Mouse (Mus musculus) liver, embryonic 16.5 days (tissue): ENCODE measurements around the gene Gm17651. TPM values are rescaled to one million over a fixed set of nuclear protein-coding genes. Genes with fewer than 3 reads are reported as not detected.

Source experiments
- ATAC-seq: fragments of 200-750 bp; cut with Nextera tagmentation; 2 replicates; pipeline ENCODE4 v1.8.0; 2017; ENCODE audit warnings: low read depth, mild to moderate bottlenecking, moderate number of reproducible peaks, moderate library complexity
- H3K27ac ChIP-seq: fragments of 300-500 bp; sonication (generic); 2 replicates; pipeline ENCODE4 v1.5.1; 2014; ENCODE audit warnings: mild to moderate bottlenecking, low read length
- H3K27me3 ChIP-seq: fragments of 300-500 bp; sonication (generic); 2 replicates; pipeline ENCODE4 v1.6.1; 2014; ENCODE audit warnings: low read depth, low read length, mixed read lengths; ENCODE audit not compliant: control insufficient read depth, insufficient read depth
- H3K36me3 ChIP-seq: fragments of 300-500 bp; sonication (generic); 2 replicates; pipeline ENCODE4 v1.6.1; 2014; ENCODE audit warnings: mild to moderate bottlenecking; ENCODE audit not compliant: control insufficient read depth, insufficient read depth
- H3K4me1 ChIP-seq: fragments of 300-500 bp; sonication (generic); 2 replicates; pipeline ENCODE4 v1.6.1; 2014; ENCODE audit warnings: low read depth, low read length, mixed read lengths; ENCODE audit not compliant: control insufficient read depth
- H3K4me2 ChIP-seq: fragments of 300-500 bp; sonication (generic); 2 replicates; pipeline ENCODE4 v1.6.1; 2014; ENCODE audit warnings: low read depth, low read length, mixed read lengths
- H3K4me3 ChIP-seq: fragments of 300-500 bp; sonication (generic); 2 replicates; pipeline ENCODE4 v1.5.1; 2014; ENCODE audit warnings: low read depth, mild to moderate bottlenecking, low read length
- H3K9ac ChIP-seq: fragments of 300-500 bp; sonication (generic); 2 replicates; pipeline ENCODE4 v1.6.1; 2014; ENCODE audit warnings: low read depth, low read length
- H3K9me3 ChIP-seq: fragments of 300-500 bp; sonication (generic); replicated peaks from 2 replicates; pipeline ENCODE4 v1.6.1; 2016; ENCODE audit warnings: low read length; ENCODE audit not compliant: control insufficient read depth
- WGBS: fragments of 180-500 bp; shearing (Covaris S2); extraction: QIAGEN DNeasy Blood & Tissue Kit; methylation state at CpG from one replicate; pipeline ENCODE4 v1.1.7; 2014; ENCODE audit not compliant: insufficient replicate concordance; 5-methylcytosine and 5-hydroxymethylcytosine counted together
- polyA plus RNA-seq: library from polyadenylated mRNA; unstranded; fragments of >200 nt; fragmentation: Nextera tagmentation; extraction: Ambion mirVana; gene quantifications from 2 replicates; pipeline ENCODE4 v1.2.1, GENCODE M21; 2015

Gene Gm17651
- not detected in 2 replicates for polyA plus RNA-seq

DNA sequence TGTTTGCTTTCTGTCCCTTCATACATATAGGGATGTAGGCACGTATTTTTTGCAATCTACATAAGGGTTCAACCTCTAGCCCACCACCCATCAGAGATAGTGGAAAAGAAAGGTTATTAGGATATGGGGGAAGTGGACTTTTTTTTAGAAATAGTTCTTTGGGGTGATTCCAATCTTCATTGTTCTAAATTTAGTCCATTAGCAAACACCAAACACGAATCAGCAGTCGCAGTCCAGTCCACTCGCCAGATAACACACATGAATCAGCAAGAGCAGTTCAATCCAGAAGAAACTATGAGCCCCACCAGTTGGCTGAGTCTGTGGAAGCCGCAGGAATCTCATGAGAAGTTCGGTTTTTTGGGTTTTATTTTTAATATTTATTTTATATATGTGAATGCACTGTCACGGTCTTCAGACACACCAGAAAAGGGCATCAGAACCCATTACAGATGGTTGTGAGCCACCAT is at the start of gene Gm17651:
Gene Gm17651 (minus strand): TSS at position 51 of the 467 bp plus-strand sequence.
- H3K4me3 ChIP-seq: no peak within 1 kb of the TSS
- WGBS: 56% methylated on average over 7 of the region's 7 CpGs

GRCm38 (mm10) chr3:97719116-97719515 is 44.6 kb upstream of the Gm17651 start:
- no peaks in the 10 kb centered on the region for H3K36me3 ChIP-seq
- H3K9ac ChIP-seq: no peak overlapping the region
- no peak overlapping the region for H3K27ac ChIP-seq
- H3K9me3 ChIP-seq: peaks cover 3% of the 10 kb centered on the region; the same call in 1 of the 2 replicates
- no peaks in the 10 kb centered on the region for H3K27me3 ChIP-seq
- WGBS: 67% methylated on average over 9 of the region's 9 CpGs
- H3K4me2 ChIP-seq: no peak overlapping the region
- no peak for ATAC-seq
- H3K4me3 ChIP-seq: no peak overlapping the region
- no peaks in the 10 kb centered on the region for H3K4me1 ChIP-seq

More for the DNA sequence above, at the start of gene Gm17651:
- H3K27me3 ChIP-seq: no peaks in the 10 kb centered on the region
- H3K9ac ChIP-seq: no peak within 1 kb of the TSS
- no peak within 1 kb of the TSS for H3K27ac ChIP-seq
- H3K36me3 ChIP-seq: no peaks in the 10 kb centered on the region
- no peak for ATAC-seq
- no peaks in the 10 kb centered on the region for H3K9me3 ChIP-seq
- H3K4me2 ChIP-seq: no peak within 1 kb of the TSS
- no peaks in the 10 kb centered on the region for H3K4me1 ChIP-seq

- Histone ChIP-seq H3K4me1 (no peaks in the 10 kb centered on the region), H3K4me2 (no peak overlapping the region), H3K9me3 (no peaks in the 10 kb centered on the region), H3K27me3 (no peaks in the 10 kb centered on the region), H3K4me3 (no peak overlapping the region), H3K27ac (no peak overlapping the region), H3K9ac (no peak overlapping the region), H3K36me3 (no peaks in the 10 kb centered on the region)
- ATAC-seq: no peak
- WGBS: 68% methylated on average over 1 of the region's 1 CpGs
Observed at GRCm38 (mm10) chr3:97715922-97716321, 41.4 kb upstream of the Gm17651 start.

DNA sequence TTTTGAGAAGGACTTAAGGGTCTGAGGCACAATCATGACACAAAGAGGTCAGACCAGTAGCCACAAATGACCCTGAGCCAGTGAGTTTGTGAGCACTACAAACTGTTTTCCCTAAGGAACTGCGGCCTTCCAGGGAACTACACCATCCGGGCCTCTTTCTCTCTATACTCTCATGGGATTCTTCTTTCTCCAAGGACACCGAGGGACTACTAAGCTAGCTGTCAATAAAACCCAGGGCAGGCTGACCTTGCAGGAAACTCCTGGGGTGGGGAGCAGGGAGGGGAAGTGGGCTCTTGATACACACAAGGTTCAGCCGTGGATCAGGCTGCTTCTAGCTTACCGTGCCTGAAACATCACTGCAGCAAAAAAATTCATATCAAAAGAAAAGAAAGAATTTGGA is 36.4 kb upstream of the Gm17651 start:
- Histone ChIP-seq H3K4me3 (no peak overlapping the region), H3K27me3 (no peaks in the 10 kb centered on the region), H3K9me3 (no peaks in the 10 kb centered on the region), H3K9ac (no peak overlapping the region), H3K27ac (no peak overlapping the region), H3K4me2 (no peak overlapping the region), H3K36me3 (no peaks in the 10 kb centered on the region), H3K4me1 (no peaks in the 10 kb centered on the region)
- WGBS: 38% methylated on average over 5 of the region's 5 CpGs
- ATAC-seq: no peak

DNA sequence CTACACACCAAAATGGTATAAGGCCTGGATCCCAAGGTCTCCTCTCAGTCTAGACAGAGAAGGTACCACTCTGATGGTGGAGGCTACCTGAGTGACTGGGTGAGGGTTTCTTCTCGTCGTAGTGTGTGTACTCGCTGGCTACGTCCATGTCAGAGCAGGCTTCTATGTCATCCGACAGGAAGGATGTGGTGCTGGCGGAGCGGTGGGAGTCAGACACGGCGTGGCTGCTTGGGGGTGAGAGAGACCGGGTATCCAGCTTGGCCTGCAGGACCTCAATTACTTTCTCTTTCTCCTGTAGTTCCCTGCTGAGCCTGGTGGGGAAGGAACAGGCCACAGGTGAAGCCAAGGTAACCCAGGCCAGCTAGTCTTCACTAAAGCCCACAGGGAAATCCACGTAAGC is 35.6 kb upstream of the Gm17651 start:
- WGBS: 71% methylated on average over 11 of the region's 11 CpGs

DNA sequence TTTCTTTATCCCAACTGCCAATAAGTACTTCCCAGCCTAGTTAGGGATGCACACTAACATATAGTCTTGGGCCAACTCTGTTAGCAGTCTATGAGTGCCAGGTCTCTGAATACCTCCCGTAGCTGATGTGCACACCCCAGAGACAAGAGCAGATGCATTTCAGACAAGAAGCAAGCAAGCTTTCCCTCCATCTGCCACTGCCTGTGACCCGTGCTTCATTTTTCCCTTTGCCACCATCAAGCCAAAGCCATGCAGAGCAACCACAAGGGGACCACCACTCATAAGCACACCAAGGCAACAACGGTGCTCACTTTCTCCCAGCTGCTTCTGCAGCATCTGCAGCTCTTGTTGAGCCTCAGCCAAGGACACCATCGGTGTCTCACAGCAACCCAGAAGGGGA is 32.1 kb upstream of the Gm17651 start:
- ATAC-seq: no peak
- Histone ChIP-seq H3K4me3 (no peak overlapping the region), H3K4me1 (no peaks in the 10 kb centered on the region), H3K4me2 (no peak overlapping the region), H3K27me3 (no peaks in the 10 kb centered on the region), H3K9me3 (no peaks in the 10 kb centered on the region), H3K9ac (no peak overlapping the region), H3K27ac (no peak overlapping the region), H3K36me3 (no peaks in the 10 kb centered on the region)
- 68% methylated on average over 4 of the region's 4 CpGs for WGBS

More for the DNA sequence above, 35.6 kb upstream of the Gm17651 start:
- H3K27ac ChIP-seq: no peak overlapping the region
- no peak overlapping the region for H3K4me2 ChIP-seq
- H3K4me3 ChIP-seq: no peak overlapping the region
- H3K36me3 ChIP-seq: no peaks in the 10 kb centered on the region
- ATAC-seq: no peak
- no peaks in the 10 kb centered on the region for H3K9me3 ChIP-seq
- H3K4me1 ChIP-seq: no peaks in the 10 kb centered on the region
- no peaks in the 10 kb centered on the region for H3K27me3 ChIP-seq
- no peak overlapping the region for H3K9ac ChIP-seq

- ATAC-seq: no peak
- WGBS: 47% methylated on average over 3 of the region's 3 CpGs
- no peak overlapping the region for H3K4me3 ChIP-seq
Observed at GRCm38 (mm10) chr3:97705508-97705907, 31.0 kb upstream of the Gm17651 start.

GRCm38 (mm10) chr3:97702448-97703080 is 28.1 kb upstream of the Gm17651 start:
- no peak overlapping the region for H3K9ac ChIP-seq
- WGBS: 70% methylated on average over 11 of the region's 11 CpGs
- H3K27ac ChIP-seq: no peak overlapping the region
- no peak for ATAC-seq
- H3K4me2 ChIP-seq: no peak overlapping the region
- no peaks in the 10 kb centered on the region for H3K9me3 ChIP-seq
- H3K36me3 ChIP-seq: no peaks in the 10 kb centered on the region
- H3K4me3 ChIP-seq: no peak overlapping the region
- no peaks in the 10 kb centered on the region for H3K4me1 ChIP-seq
- H3K27me3 ChIP-seq: no peaks in the 10 kb centered on the region

More at GRCm38 (mm10) chr3:97705508-97705907, 31.0 kb upstream of the Gm17651 start:
- Histone ChIP-seq H3K27ac (no peak overlapping the region), H3K4me1 (no peaks in the 10 kb centered on the region), H3K36me3 (no peaks in the 10 kb centered on the region), H3K9ac (no peak overlapping the region), H3K4me2 (no peak overlapping the region), H3K27me3 (no peaks in the 10 kb centered on the region), H3K9me3 (no peaks in the 10 kb centered on the region)

- Histone ChIP-seq H3K9ac (no peak overlapping the region), H3K4me3 (no peak overlapping the region), H3K27ac (no peak overlapping the region), H3K27me3 (no peaks in the 10 kb centered on the region), H3K4me1 (no peaks in the 10 kb centered on the region), H3K4me2 (no peak overlapping the region), H3K9me3 (no peaks in the 10 kb centered on the region), H3K36me3 (no peaks in the 10 kb centered on the region)
- WGBS: 25% methylated on average over 3 of the region's 3 CpGs
- ATAC-seq: no peak
Observed at GRCm38 (mm10) chr3:97701198-97701597, 26.7 kb upstream of the Gm17651 start.
